Mouse (Mus musculus) left cerebral cortex, adult 2 months (tissue): ENCODE measurements around the gene Comp. TPM values are rescaled to one million over a fixed set of nuclear protein-coding genes. Genes with fewer than 3 reads are reported as not detected.
A peak's percentile ranks its signal among the peaks of the same experiment; 100 is the strongest.

Experiments used
- DNase-seq, 2 experiments: peaks; one replicate each; pipeline ENCODE4 v3.0.0; 2021 to 2022; ENCODE audit warnings: low spot score in 2 of 2, mixed read lengths in 1 of 2; ENCODE audit errors: extremely low spot score in 1 of 2
- H3K27ac ChIP-seq: fragments of 200-600 bp; 2 replicates; pipeline ENCODE4 v1.8.1; 2022
- H3K4me3 ChIP-seq: fragments of 200-600 bp; 2 replicates; pipeline ENCODE4 v1.8.1; 2022
- CTCF ChIP-seq: fragments of 200-600 bp; IDR thresholded peaks from 2 replicates; pipeline ENCODE4 v1.8.1; 2022; ENCODE audit warnings: antibody characterized with exemption, mild to moderate bottlenecking, moderate library complexity
- intact Hi-C: fragments of 180-260 bp; cut with DNase I; formaldehyde crosslinking; loops from one replicate; pipeline ENCODE4 v1.15.1; 2025
- long read RNA-seq, 2 experiments: library from polyadenylated mRNA; stranded (forward); transcript quantifications; one replicate each; pipeline ENCODE4 v2.0.0; 2021; ENCODE audit warnings: borderline mapping rate in 2 of 2
- total RNA-seq, 2 experiments: library from RNA; stranded (reverse); gene quantifications; 2 replicates each; pipeline ENCODE4 v1.2.3; 2021

Gene Comp
- under 1 TPM; 0.32 to 0.33 TPM for total RNA-seq
- long read RNA-seq, experiment 1, partial matches to known transcripts = 0 of 1 reads
- long read RNA-seq, experiment 1, other reads (novel, unspliced or antisense) = 0 of 1 reads
- long read RNA-seq, experiment 2 = 0 reads

GRCm38 (mm10) chr8:70373397-70374317, at the start of gene Comp:
Gene Comp (plus strand): TSS chr8:70373558.
- intact Hi-C loops = no loop called here
- no peak for TF ChIP-seq CTCF
- no peak for DNase-seq
- no peak within 1 kb of the TSS for H3K27ac ChIP-seq
- H3K4me3 ChIP-seq = peak within 1 kb of the TSS; percentile 13

DNA sequence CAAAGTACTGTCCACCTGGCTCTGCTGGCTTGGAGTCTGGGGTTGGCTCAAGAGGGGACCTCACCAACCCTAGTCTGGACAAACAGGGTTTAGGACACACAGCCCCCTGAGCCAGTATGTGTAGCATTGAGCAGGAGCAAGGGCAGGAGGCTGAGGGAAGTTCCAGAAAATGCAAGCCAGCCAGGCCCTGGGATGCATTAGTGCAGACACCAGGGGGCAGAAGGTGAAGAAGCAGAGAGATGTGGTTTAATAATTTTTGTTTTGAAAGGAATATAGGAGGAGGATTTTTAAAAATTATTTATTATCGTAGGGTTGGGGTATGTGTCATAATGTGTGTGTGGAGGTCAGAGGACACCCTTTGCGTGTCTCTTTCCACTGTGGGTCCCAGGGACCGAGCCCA, 49.6 kb upstream of the Comp start:
- Histone ChIP-seq H3K4me3 (no peak overlapping the region), H3K27ac (no peak overlapping the region)
- no peak for TF ChIP-seq CTCF
- DNase-seq = no peak
- intact Hi-C loops = no loop called here

- intact Hi-C loops = no loop called here
- DNase-seq = no peak
- TF ChIP-seq CTCF = no peak
- Histone ChIP-seq H3K27ac (no peak overlapping the region), H3K4me3 (no peak overlapping the region)
Measured at GRCm38 (mm10) chr8:70327512-70327911, 45.8 kb upstream of the Comp start.

- intact Hi-C loops = no loop called here
- peak within 1 kb of the TSS; percentile 63 for H3K27ac ChIP-seq
- H3K4me3 ChIP-seq = no peak within 1 kb of the TSS
- DNase-seq = no peak
- no peak for TF ChIP-seq CTCF
Measured at GRCm38 (mm10) chr8:70329124-70329834, 44.1 kb upstream of the Comp start, which contains the start of gene Gdf1. Gene Gdf1 (plus strand): TSS chr8:70329817.

DNA sequence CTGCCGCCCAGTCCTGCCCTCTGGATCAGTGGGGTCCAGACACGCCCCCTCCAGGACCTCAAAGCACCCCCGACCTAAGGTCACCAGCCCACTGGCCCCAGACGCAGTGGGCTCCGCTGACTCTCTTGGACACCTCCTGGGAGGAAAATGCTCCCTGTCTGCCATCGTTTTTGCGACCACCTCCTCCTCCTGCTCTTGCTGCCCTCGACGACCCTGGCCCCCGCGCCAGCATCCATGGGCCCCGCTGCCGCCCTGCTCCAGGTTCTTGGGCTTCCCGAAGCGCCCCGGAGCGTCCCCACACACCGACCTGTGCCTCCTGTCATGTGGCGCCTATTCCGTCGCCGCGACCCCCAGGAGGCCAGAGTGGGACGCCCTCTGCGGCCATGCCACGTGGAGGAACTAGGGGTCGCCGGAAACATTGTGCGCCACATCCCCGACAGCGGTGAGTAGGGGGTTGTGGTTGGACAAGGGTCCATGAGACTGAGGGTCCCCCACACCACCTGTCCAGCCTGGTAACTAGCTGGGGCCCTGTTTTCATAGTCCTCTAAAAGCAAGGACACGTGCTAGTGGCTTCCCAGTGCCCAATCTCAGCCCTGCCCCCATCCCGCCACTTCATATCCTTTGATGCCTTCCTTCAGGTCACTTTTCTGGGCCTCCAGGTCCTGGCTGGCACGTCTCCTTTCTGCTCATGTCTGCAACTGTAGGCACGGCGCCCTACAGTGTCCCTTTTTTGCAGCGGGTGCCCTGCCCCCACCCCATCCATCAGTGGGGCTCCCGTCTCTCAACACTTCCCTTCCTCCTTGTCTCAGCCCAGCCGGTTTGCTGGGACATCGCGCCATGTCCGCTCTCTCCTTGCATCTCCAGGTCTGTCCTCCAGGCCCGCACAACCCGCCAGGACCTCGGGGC, 43.3 kb upstream of the Comp start:
- TF ChIP-seq CTCF = no peak
- intact Hi-C loops = no loop called here
- H3K27ac ChIP-seq = peak overlapping the region; percentile 63
- no peak overlapping the region for H3K4me3 ChIP-seq
- DNase-seq = peak in 1 of 2 experiments; percentile 37

GRCm38 (mm10) chr8:70330741-70331364, 42.5 kb upstream of the Comp start:
- intact Hi-C loops = no loop called here
- Histone ChIP-seq H3K27ac (peak overlapping the region; percentile 63), H3K4me3 (no peak overlapping the region)
- DNase-seq = peak; percentile 67 to 70
- TF ChIP-seq CTCF = peak; percentile 55

- no peak for TF ChIP-seq CTCF
- peak in 1 of 2 experiments; percentile 41 for DNase-seq
- Histone ChIP-seq H3K27ac (peak overlapping the region; percentile 63), H3K4me3 (no peak overlapping the region)
- intact Hi-C loops = no loop called here
Measured at GRCm38 (mm10) chr8:70331526-70331925, 41.8 kb upstream of the Comp start.

DNA sequence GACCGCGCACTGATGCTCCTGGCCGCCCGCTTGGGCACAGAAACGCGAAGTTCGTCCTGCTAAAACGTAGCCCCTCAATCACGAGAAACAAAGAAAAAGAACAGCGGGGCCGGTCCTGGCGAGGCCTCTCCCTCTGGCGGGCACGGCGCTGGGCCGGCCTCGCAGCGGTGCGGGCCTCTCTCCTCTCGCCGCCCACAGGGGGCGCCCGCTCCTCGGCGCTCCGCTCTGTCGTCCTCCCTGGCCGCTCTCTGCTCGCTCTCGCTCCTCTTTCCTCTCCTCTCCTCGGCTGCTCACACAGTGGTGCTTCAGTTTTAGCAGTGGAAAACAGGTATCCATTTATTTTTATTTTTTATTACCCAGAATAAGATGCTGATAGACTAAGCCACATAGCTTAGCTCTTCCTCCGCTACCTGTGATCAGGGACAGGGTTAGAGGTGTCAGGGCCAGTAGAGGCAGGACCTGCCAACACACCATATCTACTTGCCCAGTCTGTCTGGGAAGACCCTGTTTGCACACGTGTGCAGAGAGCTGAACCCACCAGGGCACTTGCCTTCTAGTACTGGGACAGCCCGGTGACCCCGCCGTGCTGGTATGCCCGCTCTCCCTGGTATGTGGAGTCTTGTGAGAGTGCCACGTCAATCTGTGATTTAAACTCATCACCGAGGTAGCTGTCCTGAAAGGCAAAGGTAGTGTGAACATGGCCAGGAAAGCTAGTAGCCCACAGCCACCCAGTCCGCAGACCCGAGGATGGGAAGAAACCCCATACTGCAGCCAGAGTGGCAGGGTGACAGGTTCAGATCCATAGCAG, 41.1 kb upstream of the Comp start:
- TF ChIP-seq CTCF = peak; percentile 92
- no peak overlapping the region for H3K4me3 ChIP-seq
- DNase-seq = peak; percentile 80 to 84
- peak overlapping the region; percentile 10; the same call in 1 of the 2 replicates for H3K27ac ChIP-seq
- intact Hi-C loops = no loop called here

- DNase-seq = no peak
- TF ChIP-seq CTCF = no peak
- intact Hi-C loops = no loop called here
- Histone ChIP-seq H3K4me3 (no peak overlapping the region), H3K27ac (no peak overlapping the region; the same call in 1 of the 2 replicates)
Measured at GRCm38 (mm10) chr8:70332878-70333202, 40.5 kb upstream of the Comp start.

GRCm38 (mm10) chr8:70338931-70339330, 34.4 kb upstream of the Comp start:
- no peak for DNase-seq

More at GRCm38 (mm10) chr8:70338931-70339330, 34.4 kb upstream of the Comp start:
- Histone ChIP-seq H3K27ac (no peak overlapping the region), H3K4me3 (no peak overlapping the region)
- intact Hi-C loops = no loop called here
- TF ChIP-seq CTCF = no peak
